Mouse (Mus musculus) brown adipose tissue, adult 24 weeks (tissue): Measurements from ENCODE around the gene Tmem144. TPM values are rescaled to one million over a fixed set of nuclear protein-coding genes. Genes with fewer than 3 reads are reported as not detected.

Experiments used
- H3K27ac ChIP-seq: fragments of 200-500 bp; replicated peaks from 2 replicates; pipeline ENCODE4 v1.5.1; 2012; ENCODE audit warnings: low read depth, mild to moderate bottlenecking, low read length
- H3K4me1 ChIP-seq: fragments of 200-500 bp; 2 replicates; pipeline ENCODE4 v1.6.1; 2012; ENCODE audit warnings: low read length, mixed read lengths; ENCODE audit not compliant: control insufficient read depth, insufficient read depth, insufficient read length
- H3K4me3 ChIP-seq: fragments of 200-500 bp; 2 replicates; pipeline ENCODE4 v1.5.1; 2012; ENCODE audit warnings: low read depth, mild to moderate bottlenecking, low read length, moderate library complexity; ENCODE audit not compliant: insufficient read depth
- polyA plus RNA-seq: library from polyadenylated mRNA; stranded (reverse); fragments of >200 nt; gene quantifications from 2 replicates; pipeline ENCODE4 v1.2.4, GENCODE M21; 2012; ENCODE audit not compliant: missing spikeins, insufficient read depth, insufficient read length

Gene Tmem144
- 0.38 TPM in 1 of 2 replicates, not detected in the other for polyA plus RNA-seq

GRCm38 (mm10) chr3:79852654-79853166 is at the start of gene Tmem144:
Gene Tmem144, minus strand, starts transcription at chr3:79852773.
- Histone ChIP-seq H3K4me1 (no peaks in the 10 kb centered on the region), H3K4me3 (no peak within 1 kb of the TSS), H3K27ac (no peak within 1 kb of the TSS)

DNA sequence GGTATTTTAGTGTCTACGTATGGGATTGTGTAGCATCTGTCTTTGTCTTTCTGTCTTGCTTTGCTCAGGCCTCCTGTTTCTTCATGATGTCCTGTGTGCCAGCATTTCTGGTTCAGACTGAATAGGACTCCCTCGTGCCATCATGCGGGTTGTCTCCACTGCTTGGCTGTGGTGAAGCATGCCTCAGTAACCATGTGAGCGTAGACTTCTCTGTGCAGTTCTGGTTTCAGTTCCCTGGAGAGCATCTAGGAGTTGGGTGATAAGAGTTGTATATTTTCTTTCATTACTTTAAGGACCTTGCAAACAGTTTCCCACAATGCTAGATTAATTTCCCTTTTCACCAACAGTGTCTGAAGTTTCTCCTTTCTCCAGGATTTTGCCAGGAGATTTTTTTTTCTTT is 49.2 kb upstream of the Tmem144 start:
- Histone ChIP-seq H3K27ac (0 out of 2 replicates have a peak overlapping the region, but pooled peaks have one; percentile 23), H3K4me1 (peaks cover 23% of the 10 kb centered on the region; the same call in 1 of the 2 replicates)

GRCm38 (mm10) chr3:79901321-79901720 is 48.7 kb upstream of the Tmem144 start:
- Histone ChIP-seq H3K27ac (0 out of 2 replicates have a peak overlapping the region, but pooled peaks have one; percentile 9), H3K4me1 (peaks cover 20% of the 10 kb centered on the region; the same call in 1 of the 2 replicates), H3K4me3 (no peak overlapping the region)

More for the DNA sequence above, 49.2 kb upstream of the Tmem144 start:
- no peak overlapping the region for H3K4me3 ChIP-seq

DNA sequence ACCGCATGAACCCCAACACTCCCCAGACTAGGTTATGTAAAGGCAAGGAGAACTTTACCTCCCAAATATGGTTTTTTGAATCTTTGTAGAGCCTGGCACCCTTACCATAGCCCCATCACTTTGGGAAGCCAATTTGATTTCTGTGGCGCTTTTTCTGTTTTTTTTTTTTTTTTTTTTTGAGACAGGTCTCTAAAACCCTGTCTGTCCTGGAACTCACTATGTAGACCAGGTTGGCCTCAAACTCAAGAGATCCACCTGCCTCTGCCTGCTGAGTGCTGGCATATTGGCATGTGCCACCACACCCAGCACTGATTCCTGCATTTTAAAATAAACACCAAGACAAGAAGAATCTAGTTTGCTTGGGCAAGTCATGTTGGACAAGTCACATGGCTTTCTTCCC is 47.9 kb upstream of the Tmem144 start:
- Histone ChIP-seq H3K27ac (peak overlapping the region; percentile 18), H3K4me1 (peaks cover 18% of the 10 kb centered on the region; the same call in 1 of the 2 replicates), H3K4me3 (no peak overlapping the region)

GRCm38 (mm10) chr3:79899906-79900305 is 47.3 kb upstream of the Tmem144 start:
- H3K4me1 ChIP-seq = peaks cover 18% of the 10 kb centered on the region; the same call in 1 of the 2 replicates
- H3K27ac ChIP-seq = peak overlapping the region; percentile 18
- H3K4me3 ChIP-seq = no peak overlapping the region

DNA sequence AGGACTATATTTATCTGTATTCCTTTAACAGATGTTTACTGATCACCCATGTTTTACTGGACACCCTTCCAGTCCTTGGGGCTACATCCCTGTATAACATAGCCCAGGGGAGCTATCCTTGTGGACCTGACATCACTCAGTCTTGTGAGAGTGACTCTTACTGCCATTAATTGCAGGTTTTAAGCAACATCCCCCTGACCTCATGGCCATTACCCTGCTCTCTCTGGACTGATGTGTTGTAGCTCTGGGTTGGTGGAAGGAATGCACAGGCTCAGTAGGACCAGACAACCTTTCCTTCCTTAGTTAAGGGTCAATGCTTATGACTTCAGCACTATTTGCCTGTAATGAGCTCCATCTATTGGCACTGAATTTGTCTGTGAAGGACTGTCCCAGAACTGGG is 45.9 kb upstream of the Tmem144 start:
- peak overlapping the region; percentile 64; the same call in 1 of the 2 replicates for H3K27ac ChIP-seq
- peaks cover 16% of the 10 kb centered on the region; the same call in 1 of the 2 replicates for H3K4me1 ChIP-seq
- no peak overlapping the region for H3K4me3 ChIP-seq

GRCm38 (mm10) chr3:79897534-79898370 is 45.2 kb upstream of the Tmem144 start:
- Histone ChIP-seq H3K27ac (peak overlapping the region; percentile 40), H3K4me3 (no peak overlapping the region), H3K4me1 (peaks cover 16% of the 10 kb centered on the region; the same call in 1 of the 2 replicates)

GRCm38 (mm10) chr3:79887966-79888365 is 35.4 kb upstream of the Tmem144 start:
- Histone ChIP-seq H3K4me3 (peak overlapping the region; percentile 78), H3K4me1 (0 out of 2 replicates have a peak, but pooled peaks cover 3% of the 10 kb centered on the region), H3K27ac (peak overlapping the region; percentile 76)

GRCm38 (mm10) chr3:79887161-79887855 is 34.7 kb upstream of the Tmem144 start:
- Histone ChIP-seq H3K27ac (peak overlapping the region; percentile 85), H3K4me3 (peak overlapping the region; percentile 78)

DNA sequence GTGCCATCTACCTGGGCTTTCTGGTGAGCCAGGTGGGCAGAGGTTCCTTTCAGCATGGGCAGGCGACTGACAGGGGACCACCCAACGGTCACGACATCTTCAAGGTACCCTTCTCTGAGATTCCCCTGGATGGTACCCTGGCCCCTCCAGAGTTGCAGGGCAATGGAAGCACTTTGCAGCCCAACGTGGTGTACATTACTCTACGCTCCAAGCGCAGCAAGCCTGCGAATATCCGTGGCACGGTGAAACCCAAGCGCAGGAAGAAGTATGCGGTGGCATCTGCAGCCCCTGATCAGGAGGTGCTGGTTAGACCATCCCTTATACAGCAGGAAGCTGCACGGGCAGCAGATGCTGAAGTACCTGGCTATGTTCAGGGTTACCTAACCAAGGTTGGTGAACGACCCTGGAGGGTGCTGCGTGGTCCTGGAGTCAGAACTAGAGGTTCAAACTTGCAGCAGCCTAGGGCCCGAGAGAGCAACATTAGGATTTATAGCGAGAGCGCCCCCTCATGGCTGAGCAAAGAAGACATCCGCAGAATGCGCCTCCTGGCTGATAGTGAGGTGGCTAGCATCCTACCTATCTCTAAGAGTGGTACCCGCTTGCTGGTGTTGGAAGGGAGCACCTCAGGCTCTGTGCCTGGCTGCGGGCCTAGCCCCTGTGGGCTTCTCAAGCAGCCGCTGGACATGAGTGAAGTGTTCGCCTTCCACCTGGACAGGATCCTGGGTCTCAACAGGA is 34.0 kb upstream of the Tmem144 start:
- Histone ChIP-seq H3K4me3 (peak overlapping the region; percentile 78), H3K4me1 (no peaks in the 10 kb centered on the region), H3K27ac (peak overlapping the region; percentile 85)

More at GRCm38 (mm10) chr3:79887161-79887855, 34.7 kb upstream of the Tmem144 start:
- 0 out of 2 replicates have a peak, but pooled peaks cover 3% of the 10 kb centered on the region for H3K4me1 ChIP-seq

GRCm38 (mm10) chr3:79885686-79886356 is 33.2 kb upstream of the Tmem144 start:
- H3K4me3 ChIP-seq = peak overlapping the region; percentile 78
- H3K27ac ChIP-seq = peak overlapping the region; percentile 80
- no peaks in the 10 kb centered on the region for H3K4me1 ChIP-seq

DNA sequence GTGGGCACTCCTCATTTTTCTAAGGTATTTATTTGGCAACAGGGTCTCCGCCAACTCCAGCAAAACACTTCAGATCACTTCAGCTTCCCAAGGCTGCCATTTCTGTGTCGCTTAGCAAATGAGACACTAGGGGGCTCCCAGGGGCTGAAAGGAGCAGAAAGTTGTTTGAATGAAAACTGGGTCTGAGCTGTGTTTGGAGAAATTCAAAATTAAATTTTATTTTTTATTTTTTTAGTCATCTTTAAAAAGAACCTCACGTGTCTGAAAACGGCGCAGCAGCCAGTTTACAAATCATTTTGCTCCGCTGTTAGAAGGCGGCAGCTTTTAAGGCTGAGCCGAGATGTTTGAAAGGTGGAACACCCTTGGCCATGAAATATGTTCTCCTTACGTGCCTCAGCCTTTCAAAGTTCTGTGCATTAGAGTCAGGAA is 32.2 kb upstream of the Tmem144 start:
- H3K4me1 ChIP-seq = no peaks in the 10 kb centered on the region
- peak overlapping the region; percentile 35 for H3K27ac ChIP-seq
- peak overlapping the region; percentile 29 for H3K4me3 ChIP-seq

- Histone ChIP-seq H3K4me3 (peak within 1 kb of the TSS; percentile 29), H3K4me1 (no peaks in the 10 kb centered on the region), H3K27ac (peak within 1 kb of the TSS; percentile 35)
Observed at GRCm38 (mm10) chr3:79884305-79884704, 31.7 kb upstream of the Tmem144 start, which contains the start of gene Fam198b. Gene Fam198b, plus strand, starts transcription at chr3:79884533.

GRCm38 (mm10) chr3:79883092-79883491 is 30.5 kb upstream of the Tmem144 start:
- Histone ChIP-seq H3K4me3 (no peak overlapping the region), H3K4me1 (no peaks in the 10 kb centered on the region), H3K27ac (no peak overlapping the region)
